Mouse (Mus musculus) telencephalon, adult 2 months (tissue): ENCODE measurements at regions not wholly inside any gene's neighbourhood (a gene's known extent, or its start where the extent isn't known, plus 50 kb on each side); places are given as distances from the start of the nearest gene placed in this dataset.

ENCODE experiments used
- DNase-seq: peaks from one replicate; pipeline ENCODE4 v3.0.0-alpha.2; 2011; ENCODE audit warnings: low read depth, low spot score

GRCm38 (mm10) chr9:32906233-32906872 lies 270.3 kb downstream of the Ets1 start:
- no peak for DNase-seq

- DNase-seq, result no peak
Observed at GRCm38 (mm10) chr9:32910641-32911040, 274.6 kb downstream of the Ets1 start.

GRCm38 (mm10) chr9:32915633-32916032 lies 279.6 kb downstream of the Ets1 start:
- no peak for DNase-seq

GRCm38 (mm10) chr9:32916731-32917130 lies 280.7 kb downstream of the Ets1 start:
- no peak for DNase-seq

GRCm38 (mm10) chr9:32923925-32924324 lies 287.9 kb downstream of the Ets1 start:
- DNase-seq, result no peak

GRCm38 (mm10) chr9:32924333-32924886 lies 288.4 kb downstream of the Ets1 start:
- no peak for DNase-seq

GRCm38 (mm10) chr9:32925036-32925435 lies 289.0 kb downstream of the Ets1 start:
- DNase-seq, result no peak

- DNase-seq, result no peak
Observed at GRCm38 (mm10) chr9:32925720-32926595, 289.9 kb downstream of the Ets1 start.

GRCm38 (mm10) chr9:32927656-32928055 lies 291.6 kb downstream of the Ets1 start:
- no peak for DNase-seq

- no peak for DNase-seq
Observed at GRCm38 (mm10) chr9:32928289-32929000, 292.4 kb downstream of the Ets1 start.

GRCm38 (mm10) chr9:32929331-32929730 lies 293.3 kb downstream of the Ets1 start:
- no peak for DNase-seq

- DNase-seq, result no peak
Observed at GRCm38 (mm10) chr9:32929826-32930225, 293.8 kb downstream of the Ets1 start.

- no peak for DNase-seq
Observed at GRCm38 (mm10) chr9:32931266-32932005, 295.4 kb downstream of the Ets1 start.

- no peak for DNase-seq
Observed at GRCm38 (mm10) chr9:32933237-32934071, 297.4 kb downstream of the Ets1 start.

- DNase-seq, result no peak
Observed at GRCm38 (mm10) chr9:32934436-32934835, 298.4 kb downstream of the Ets1 start.

GRCm38 (mm10) chr9:32936462-32936861 lies 300.4 kb downstream of the Ets1 start:
- DNase-seq, result no peak

GRCm38 (mm10) chr9:32937391-32937790 lies 301.4 kb downstream of the Ets1 start:
- no peak for DNase-seq

GRCm38 (mm10) chr9:32938857-32939256 lies 302.8 kb downstream of the Ets1 start:
- no peak for DNase-seq

GRCm38 (mm10) chr9:32939626-32940025 lies 303.6 kb downstream of the Ets1 start:
- DNase-seq, result no peak

- DNase-seq, result peak; percentile 38
Observed at GRCm38 (mm10) chr9:32940111-32940813, 304.2 kb downstream of the Ets1 start.
